Mouse (Mus musculus) B cell, adult 62 days (primary cell): ENCODE data around the gene Ccnjl. TPM values are rescaled to one million over a fixed set of nuclear protein-coding genes. Genes with fewer than 3 reads are reported as not detected.

ENCODE experiments used
- total RNA-seq: library from RNA; stranded (reverse); gene quantifications from 4 replicates; pipeline ENCODE4 v1.2.4, GENCODE M21; 2023

Gene Ccnjl
- total RNA-seq = not detected in 4 replicates

GRCm38 (mm10) chr11:43528683-43529499 lies at the start of gene Ccnjl:
TSS of gene Ccnjl (plus strand) at chr11:43528784.

DNA sequence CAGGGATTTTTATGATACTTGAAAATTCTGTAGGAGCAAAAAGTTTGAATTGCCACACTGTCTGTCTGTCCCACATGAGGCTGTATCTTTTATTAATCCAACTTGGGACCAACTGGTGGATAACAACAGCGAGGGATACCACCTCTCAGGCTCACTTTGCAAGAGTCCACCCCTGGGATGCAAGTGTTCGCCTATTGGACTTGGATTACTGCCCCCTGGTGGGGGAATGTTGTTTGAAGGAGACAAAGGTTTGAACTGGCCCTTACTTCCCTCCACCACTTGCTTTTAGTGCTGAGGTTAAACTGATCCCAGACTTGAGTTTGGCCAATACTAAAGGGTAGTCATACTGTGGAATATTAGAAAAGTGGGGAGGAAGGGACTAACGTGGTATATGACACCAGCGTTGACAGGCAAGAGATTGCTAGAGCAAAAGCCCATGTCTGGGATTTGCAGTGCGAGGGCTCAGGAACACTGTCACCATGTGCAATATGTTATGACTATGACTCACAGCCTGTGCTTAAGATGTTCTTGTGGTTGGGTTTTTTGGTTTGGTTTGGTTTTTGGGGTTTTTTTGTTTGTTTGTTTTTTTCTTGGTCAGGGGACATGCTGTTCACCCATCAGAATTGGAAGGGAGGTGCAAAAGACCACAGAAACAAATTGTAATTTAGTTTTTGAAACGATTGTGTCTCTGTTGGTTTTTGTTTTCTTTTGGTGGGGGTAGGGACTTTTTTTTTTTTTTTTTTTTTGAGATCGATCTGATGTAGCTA lies 57.9 kb downstream of the Ccnjl start, which contains the start of gene 4933415A04Rik:
Gene 4933415A04Rik, plus strand, starts transcription at position 717 of the 767 bp plus-strand sequence.

DNA sequence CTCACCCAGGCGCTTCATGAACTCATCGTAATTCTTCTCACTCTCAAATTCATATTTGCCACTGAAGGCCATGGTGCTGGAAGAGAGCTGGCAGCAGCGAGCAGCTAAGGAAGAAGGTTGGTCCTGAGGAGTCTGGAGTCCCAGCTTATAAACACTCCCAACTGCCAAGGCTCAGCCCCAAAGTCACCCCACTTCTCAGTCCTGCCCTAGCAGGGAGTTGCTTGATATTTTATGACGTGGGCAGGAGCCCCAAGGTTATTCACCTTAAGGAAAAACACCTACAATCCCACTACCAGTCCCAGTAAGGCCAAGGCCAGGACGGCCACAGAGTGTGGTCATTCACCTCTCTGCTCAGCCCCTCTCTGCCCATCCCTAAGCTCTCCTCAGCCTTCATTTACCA lies 72.9 kb downstream of the Ccnjl start, which contains the start of gene Fabp6:
Gene Fabp6, minus strand, starts transcription at position 101 of the 400 bp plus-strand sequence.

Other genes with a start within 250 kb of the Ccnjl start
- 44.2 to 54.2 TPM (median 48.6 TPM) in 4 replicates for gene Pttg1, start 102.5 kb upstream of the Ccnjl start, total RNA-seq
- gene Slu7, start 95.0 kb upstream of the Ccnjl start, total RNA-seq = 94.3 to 105 TPM (median 101 TPM) in 4 replicates
- not detected in 4 replicates for gene C1qtnf2, start 54.5 kb upstream of the Ccnjl start, total RNA-seq
- gene 4933415A04Rik, start 58.3 kb downstream of the Ccnjl start, total RNA-seq = not detected in 4 replicates
- not detected in 4 replicates for gene Fabp6, start 72.8 kb downstream of the Ccnjl start, total RNA-seq
- gene Pwwp2a, start 153.2 kb downstream of the Ccnjl start, total RNA-seq = 57.1 to 67.0 TPM (median 61.6 TPM) in 4 replicates
- 44.0 to 53.1 TPM (median 50.5 TPM) in 4 replicates for gene Ttc1, start 219.2 kb downstream of the Ccnjl start, total RNA-seq